Mouse (Mus musculus) retina, postnatal 7 days (tissue): ENCODE data around the gene Bmpr1b.

Experiments
- DNase-seq: peaks from one replicate; pipeline ENCODE4 v3.0.0-alpha.2; 2012; ENCODE audit warnings: low read depth, low spot score

Gene Bmpr1b

DNA sequence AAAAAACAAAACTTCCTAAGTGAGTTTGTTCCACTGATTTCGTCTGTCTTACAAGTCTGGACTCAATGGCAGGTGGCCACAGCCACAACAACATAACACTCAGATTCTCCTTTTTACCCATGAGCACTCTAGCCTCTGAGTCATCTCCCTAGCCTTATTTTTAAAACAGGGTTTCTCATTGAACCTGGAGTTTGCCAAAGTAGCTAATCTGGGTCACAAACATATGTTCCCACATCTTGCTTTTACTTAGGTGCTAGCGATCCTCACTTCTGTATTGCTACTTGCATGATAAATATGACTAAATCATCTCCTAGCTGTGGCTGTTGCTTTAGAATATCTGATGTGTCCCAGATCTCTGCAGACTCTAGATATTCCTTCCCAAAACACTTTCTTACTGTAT is 260.1 kb downstream of the Bmpr1b start:
- no peak for DNase-seq

DNA sequence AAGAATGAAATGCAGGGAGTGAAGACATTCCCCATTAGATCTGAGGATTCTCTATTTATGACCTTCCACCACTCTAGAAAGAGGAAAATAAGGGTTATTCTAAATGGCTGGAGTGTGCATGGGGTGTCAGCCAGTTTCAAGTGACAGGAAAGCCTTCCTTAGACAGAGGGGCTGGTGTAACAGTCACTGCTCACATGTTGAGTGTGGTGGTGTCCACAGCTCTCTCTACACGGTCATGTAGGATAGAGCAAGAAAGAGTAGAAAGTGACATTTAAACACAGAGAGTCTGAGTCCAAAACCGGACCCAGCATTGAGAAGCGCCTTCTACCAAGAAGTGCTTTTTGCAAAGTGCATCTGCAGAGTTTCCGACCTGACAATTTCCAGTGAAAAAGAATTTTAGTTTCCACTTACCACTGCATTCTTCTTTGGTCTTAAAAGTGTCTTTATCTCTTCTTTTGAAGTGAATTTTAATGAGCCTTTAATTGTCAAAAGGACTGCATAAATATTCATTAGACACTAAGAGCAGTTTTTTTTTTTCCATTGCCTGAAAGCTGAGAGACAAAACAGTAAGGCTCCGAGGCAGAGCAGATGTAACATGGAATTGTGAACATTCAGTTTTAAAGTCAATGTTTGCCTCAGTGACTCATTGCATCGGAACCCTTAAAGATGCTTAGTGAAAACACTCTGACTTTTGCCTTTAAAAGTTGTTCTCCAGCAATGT is 263.2 kb downstream of the Bmpr1b start:
- no peak for DNase-seq

DNA sequence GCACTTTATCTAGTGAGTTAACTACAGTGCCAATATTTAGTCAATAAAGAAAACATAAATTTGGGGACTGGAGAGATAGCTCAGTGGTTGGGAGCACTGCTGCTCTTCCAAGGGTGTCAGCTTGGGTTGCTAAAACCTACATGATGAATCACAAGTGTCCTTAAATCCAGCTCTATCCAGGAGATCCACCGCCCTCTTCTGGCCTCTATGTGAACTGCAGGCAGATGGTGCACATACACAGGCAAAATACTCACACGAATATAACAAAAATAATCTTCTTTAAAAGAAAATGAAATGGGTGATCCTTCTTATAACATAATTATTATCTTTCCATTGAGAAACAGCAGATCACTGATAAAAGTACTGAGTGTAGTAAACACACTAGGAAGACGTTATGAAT is 268.9 kb downstream of the Bmpr1b start:
- DNase-seq, result no peak

DNA sequence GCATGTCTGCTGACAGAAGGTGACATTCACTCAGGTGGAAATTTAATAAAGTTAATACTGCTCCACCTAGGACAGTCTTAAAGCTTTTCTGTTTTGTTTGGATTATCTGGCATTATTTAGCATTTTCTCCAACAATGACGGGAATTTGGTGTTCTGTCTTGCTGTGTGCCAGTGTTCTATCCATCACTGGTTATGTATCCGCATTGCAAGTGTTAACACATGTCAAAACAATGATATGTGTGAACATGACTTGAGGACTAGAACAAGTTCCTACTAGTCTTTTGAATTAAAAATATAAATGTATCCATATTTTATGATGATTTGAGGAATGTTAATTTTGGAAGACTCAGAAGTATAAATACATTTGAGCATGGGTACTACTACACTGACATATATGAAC is 269.7 kb downstream of the Bmpr1b start:
- DNase-seq, result no peak

DNA sequence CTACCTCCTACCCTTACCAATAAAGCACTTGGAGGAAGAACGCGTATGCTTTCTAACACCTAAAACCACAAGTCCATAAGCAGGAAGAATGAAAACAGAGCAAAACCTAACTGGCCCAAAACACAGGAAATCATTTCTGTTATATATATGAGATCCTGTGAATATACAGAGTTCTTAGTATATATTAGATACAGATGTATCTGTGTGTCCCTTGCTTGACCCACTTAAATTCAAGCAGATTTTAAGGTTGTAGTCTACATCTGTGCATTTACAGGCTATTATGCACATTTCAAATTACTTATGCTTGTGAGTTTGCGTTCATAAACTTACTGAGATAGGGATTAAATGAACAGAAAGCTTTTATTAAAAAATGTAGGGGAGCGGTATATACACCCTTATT is 271.5 kb downstream of the Bmpr1b start:
- no peak for DNase-seq

DNA sequence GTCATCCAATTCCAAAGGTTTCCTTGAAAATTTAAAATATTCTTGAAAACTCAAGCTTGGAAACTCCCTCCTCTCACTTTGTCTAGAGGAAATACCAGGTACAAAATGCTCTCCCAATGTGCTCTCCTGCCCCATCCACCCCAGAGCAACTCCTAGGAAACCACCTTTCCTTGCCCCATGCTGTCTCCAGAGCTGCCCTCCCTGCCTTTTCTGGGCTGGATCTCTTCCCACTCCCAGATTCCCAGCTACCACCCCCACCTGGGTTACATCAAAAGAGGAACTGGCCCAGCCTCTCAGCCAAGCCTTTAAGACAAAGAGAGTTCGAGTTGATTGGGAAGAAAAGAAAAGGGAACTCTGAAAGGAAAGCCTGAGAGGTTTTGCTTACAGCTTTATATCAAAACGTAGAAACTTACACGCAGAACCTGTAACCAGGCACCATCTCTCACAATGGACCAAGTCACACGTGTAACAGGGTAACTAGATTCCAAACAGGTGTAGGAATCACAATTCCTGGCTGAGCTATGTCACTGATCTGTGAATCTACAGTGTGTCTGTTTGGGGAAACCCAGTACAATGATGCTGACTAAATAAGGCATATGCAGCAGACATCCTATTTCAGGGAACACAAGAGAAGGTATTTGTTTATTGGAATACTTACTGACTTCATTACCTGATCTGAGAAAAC is 272.2 kb downstream of the Bmpr1b start:
- DNase-seq, result no peak

DNA sequence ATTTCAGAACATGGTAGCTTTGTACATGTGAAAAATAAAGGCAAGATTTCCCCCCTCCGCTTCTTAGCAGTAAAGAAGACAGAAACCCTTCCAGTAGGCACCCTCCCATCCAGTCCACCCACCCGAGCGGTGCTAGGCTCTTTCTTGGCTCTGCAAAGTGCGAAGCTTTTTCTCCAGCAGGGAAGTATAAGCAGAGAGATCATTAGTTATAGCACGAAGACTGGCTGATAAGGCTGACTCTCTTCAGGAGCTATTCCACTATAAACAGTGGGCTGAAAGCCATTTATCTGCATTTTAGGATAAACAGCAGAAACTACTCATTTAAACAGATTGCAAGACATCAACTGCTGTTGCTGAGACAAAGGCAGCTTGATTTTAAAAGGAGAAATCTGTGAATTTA is 274.1 kb downstream of the Bmpr1b start:
- DNase-seq, result no peak

DNA sequence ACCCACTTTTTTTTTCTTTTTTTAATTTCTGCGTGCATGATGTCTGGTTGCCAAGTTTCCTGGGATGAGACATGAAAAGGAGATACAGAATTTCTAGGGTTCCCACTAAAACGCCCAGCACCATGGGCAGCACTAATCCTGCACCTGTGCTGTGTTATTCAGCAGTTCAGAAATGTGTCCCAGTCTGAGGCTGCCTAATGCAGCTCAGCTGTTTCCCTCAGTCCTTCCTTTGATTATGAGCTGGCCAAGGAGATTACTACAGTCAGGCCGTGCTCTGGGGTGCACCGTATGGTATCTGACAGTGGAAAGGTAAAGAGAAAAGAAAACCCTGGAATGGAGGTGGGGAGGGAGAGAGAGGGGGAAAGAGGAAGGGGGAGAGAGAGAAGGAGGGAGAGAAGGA is 278.6 kb downstream of the Bmpr1b start:
- no peak for DNase-seq

DNA sequence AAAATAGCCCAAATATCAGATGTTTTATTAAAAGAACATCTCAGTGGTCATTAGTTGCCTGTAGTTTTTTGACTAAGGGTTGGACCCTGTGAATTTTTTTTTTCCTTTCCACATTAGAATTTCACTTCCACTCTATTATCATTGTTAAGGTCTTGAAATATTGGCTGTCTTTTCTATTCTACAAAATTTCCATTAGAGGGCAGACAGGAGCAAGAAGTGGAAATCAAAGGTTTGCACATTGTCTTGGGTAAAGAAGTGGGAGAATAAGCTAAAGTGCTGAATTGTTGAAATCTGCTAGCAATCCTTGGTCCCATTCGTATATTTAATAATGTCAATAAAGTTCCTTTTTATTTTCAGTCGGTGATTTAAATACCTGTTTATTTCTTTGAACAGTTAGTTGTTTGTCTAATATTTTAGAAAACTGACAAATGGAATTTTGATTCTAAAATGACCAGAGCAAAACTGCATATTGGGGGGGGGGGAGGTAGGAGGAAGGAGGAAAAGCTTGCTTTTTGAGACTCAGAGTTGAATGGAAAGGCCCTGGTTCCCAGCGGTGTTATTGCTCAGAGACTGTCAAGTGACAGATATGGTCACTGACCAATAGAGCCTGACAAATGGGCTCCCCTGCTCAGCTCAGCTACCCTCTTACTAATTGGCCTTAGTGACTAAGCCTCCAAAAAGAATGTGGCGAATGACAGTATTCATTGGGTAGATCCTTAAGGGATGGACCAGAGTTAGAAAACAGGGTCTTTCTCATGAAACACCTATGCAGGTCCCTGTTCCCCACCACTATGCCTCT is 281.6 kb downstream of the Bmpr1b start:
- no peak for DNase-seq

DNA sequence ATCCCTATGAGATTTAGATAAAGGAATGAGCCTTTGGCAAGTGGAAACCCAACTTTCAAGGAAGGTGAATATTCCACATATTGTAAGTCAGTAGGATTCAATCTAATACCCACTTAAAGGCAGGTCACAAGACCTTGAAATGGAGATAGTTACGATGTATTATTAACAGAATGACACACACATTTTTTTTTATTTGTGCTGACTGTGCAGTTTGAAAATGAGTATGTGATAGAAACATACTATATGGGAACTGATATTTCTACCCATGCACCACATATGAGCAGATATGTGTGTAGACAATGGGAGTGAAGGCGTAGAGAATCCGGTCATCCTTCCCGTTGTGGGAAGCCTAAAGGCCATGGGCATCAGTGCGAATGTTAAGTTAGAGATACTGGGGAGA is 285.0 kb downstream of the Bmpr1b start:
- no peak for DNase-seq

DNA sequence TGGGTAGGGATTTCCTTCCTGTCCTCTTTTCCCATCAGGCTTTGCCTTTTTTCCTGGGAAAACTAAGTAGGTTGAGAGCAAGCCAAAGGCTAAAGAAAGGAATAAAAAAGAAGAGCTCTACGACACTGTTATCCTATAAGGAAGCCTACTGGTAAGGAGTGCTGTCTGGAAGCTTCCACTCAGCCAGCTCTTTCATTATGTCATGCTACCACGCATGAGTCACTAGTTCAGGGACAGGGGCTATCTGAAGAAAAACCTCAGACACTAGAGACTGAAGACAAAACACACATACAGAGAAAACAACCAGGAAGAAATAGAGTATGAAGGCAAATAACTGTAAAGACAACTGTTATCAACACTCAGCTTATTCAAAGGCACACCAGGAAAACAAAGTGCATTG is 286.7 kb downstream of the Bmpr1b start:
- no peak for DNase-seq

DNA sequence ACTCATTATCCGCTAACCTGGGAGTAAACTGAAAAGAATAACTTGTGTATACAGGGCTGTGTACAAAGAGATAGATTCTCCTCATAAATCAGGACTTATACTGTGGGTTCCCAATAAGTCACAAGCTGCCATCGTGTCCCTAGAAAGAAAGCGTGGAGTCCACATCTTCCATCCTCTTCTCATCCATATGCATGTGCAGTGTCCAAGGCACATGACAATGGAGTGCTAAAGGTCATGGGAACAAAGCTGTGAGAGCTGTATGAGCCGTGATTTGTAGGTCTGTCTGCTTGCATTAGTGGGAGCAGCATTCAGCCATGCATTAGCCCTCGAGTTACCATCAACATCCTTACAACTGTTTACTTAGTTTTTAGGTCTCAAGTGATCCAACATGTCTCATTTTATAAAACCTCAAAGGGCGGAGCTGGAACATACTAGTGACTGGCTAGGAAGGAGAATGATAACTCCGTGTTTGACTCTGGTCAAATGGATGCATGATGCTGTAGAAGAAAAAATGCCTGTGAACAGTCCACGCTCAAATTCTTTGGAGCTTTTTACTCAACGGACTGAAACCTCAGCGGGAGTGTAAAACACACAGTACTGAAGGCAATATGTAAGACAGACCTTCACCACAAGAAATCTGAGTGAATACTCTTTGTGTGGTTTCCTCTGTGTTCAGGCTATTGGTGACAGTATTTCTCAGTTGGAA is 296.7 kb downstream of the Bmpr1b start:
- no peak for DNase-seq

DNA sequence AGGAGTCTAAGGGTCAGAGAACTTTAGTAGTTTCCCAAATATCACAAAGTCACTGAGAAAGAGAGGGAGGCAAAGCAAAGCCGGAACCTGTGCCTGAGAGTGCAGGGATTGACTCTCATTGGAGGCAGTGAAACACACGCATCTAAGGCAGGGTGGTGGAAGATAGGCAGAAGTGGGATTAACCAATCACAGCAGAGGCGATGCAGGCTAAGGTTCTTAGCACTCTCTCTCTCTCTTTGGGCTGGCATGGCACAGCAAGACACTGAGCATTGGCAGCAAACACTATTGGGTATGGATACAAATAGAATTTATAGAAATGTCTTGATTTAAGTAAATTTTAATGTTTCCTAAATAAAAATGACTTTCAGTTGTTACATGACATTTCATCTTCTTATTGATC is 297.4 kb downstream of the Bmpr1b start:
- no peak for DNase-seq

DNA sequence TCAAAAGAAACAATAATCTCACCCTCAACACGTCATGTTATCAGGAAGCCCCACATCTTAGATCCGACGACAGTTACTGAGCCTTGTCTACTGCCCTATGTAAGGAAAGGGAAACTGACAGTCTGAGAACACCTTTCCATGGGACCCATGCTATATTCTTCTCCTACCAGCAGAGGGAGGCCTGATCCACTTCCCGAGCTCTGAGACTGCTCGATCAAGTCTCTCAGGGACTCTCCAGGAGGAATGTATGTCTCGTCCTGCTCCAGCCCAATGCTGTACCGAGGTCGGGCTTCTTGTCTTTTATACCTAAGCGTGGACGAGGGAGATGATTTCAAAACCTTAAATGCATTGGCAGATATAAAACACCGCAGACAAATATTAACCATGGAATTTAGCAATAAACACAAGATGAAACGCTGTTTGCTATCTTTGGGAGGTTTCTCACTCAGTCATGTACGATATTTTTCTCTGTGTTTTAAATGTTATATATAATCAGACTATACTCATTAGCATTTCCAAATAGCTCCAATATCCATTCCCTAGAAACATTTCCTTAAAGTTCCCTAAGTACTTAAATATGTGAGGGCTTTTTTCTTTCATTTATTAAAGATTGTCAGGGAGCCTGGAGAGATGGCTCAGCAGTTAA is 306.3 kb downstream of the Bmpr1b start:
- DNase-seq, result peak; percentile 28

DNA sequence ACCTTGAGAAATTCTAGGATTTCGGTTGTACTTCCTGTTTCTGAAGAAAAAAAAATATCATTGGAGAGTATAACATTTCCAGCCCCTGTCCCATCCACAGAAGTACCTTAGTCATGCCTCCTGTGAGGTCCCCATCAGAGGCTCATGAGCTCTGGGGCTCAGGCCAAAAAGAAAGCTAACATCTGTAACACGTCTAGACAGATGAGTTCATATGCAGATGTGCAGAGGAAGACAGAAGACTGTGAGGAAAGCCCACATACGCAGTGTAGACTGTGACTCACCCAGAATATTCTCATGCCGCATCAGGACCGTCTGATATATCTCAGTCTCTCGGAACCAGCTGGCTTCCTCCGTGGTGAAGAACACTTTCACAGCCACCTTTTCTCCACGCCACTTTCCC is 312.1 kb downstream of the Bmpr1b start:
- DNase-seq, result no peak

DNA sequence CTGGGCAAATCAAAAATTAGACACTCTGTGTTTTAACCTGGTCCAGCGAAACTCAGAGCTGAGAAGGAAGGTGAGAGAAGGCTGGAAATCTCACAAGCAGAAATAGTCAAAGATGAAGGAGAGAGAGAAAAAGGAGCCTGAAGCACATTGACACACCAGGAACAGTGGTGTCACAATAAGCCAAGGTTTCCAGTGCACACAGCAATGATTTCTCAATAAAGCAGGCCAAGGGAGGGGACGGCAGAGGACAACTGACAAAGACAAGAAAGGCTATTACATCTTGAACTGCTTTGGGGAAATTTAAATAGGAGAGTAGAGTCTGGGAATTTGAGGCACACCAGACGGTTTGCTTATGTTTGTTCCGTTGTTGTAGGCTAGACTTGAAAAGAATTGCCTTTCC is 314.9 kb downstream of the Bmpr1b start:
- DNase-seq, result no peak

DNA sequence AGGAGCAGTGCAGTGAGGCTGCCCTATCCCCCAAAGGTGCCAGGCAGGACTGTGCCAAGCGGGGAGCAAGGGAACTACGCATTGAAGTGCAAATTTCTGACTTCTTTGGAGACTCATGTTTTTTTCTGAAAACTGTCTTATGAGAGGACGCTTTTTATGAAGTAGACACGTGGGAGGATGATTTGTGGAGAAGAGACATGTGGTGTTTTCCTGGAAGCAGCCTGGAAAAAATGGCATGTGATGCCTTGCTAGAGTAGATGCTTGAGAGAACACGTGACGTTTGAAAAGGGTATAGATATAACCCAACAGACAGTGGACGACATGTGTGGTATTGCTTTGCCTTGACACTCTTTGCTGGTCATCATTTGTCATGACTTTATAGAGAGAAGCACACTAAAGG is 319.1 kb downstream of the Bmpr1b start:
- DNase-seq, result no peak

DNA sequence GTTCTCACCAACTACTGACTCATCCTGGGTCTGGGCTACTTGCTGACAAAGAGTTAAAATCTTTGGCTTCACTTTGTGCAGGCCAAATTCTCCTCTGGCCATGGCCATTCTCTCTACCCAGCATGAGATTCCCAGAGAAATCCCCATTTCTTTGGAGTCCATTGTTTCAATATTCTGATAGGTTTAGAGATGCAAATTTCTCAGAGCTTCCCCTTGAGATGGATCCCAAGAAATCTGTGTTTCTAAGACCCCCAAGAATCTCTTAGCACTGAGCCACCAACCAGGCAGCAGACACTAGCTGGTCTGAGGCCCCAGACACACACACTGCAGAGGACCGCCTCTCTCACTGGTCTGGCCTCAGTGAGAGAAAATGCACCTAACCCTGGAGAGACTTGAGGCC is 320.0 kb downstream of the Bmpr1b start:
- no peak for DNase-seq

DNA sequence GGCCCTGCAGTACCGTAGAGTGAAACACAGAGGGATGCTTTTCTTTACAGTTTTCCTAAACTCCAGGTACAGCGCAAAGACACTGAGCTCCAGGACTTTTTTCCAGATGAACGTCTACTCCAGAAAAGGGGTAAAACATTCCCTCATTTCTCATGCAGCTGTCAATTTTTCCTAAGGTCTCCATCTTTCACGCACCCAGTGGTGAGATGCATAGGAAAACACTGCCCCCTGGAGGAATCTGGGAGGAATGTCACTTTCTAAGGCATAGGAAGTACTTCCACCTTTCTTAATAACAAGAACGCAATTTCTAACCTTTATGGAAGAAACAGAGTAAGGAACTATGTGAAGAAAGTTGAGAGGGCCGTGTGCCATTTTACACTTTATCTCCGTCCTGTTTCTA is 330.4 kb downstream of the Bmpr1b start:
- DNase-seq, result peak; percentile 47

DNA sequence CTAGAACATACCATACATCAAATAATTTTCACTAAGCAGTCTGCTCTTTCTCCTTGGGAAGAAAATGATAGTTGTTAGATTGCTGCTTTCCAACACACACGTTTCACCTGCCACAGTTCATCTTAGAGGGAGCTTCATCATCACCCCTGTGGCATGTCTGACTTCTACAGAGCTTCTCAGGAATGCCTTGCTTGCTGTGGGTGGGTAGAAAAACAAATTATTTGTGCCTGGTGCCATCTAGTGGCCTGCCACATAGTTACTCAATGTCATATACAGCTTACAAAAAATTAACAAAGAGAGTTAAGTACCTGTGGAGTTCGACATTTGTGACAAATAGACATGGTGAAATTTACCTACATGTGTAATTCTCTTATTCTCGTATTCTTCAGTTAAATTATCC is 338.1 kb downstream of the Bmpr1b start:
- peak; percentile 43 for DNase-seq

DNA sequence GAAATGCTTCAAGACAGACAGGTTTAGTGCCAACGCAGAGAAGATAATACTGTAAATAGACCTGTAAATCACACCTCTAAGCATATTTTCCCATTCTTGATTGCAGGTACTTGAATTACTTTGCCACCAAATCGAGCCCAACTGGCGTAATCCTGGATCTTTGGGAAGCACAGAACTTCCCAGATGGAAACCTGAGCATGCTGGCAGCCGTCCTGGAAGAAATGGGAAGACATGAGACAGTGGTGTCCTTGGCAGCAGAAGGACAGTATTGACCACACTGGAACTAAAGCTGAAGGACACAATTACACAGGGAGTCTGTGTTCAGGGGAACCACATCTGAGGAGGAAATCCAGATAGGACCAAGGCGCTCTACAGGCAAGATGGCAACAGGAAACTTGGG is 340.9 kb downstream of the Bmpr1b start:
- DNase-seq, result no peak
